Mouse (Mus musculus): ENCODE measurements around the gene Ttc7. TPM values are rescaled to one million over a fixed set of nuclear protein-coding genes. Genes with fewer than 3 reads are reported as not detected.
"Not testable (repeated sequence)": the region's sequence is repeated elsewhere in the genome, so short reads cannot be mapped to it uniquely, and the experiment has no call there.

The Ttc7 gene
- total RNA-seq, 2 experiments from 2014 or later = 13.1 to 14.7 TPM

- intact Hi-C loops (cut with DNase I) = no loop called here
- no peak for DNase-seq (ENCODE audit: low spot score in 2 of 2)
These were observed 1.9 kb downstream of the Ttc7 start for GRCm38 (mm10) chr17:87284482-87285040.

GRCm38 (mm10) chr17:87285731-87286465 is 3.2 kb downstream of the Ttc7 start:
- no peak for DNase-seq (ENCODE audit: low spot score in 2 of 2)
- intact Hi-C loops (cut with DNase I) = no loop called here

GRCm38 (mm10) chr17:87286481-87287143 is 3.9 kb downstream of the Ttc7 start:
- intact Hi-C loops (cut with DNase I) = no loop called here
- no peak for DNase-seq (ENCODE audit: low spot score in 2 of 2)

GRCm38 (mm10) chr17:87287197-87287777 is 4.6 kb downstream of the Ttc7 start:
- intact Hi-C loops (cut with DNase I) = no loop called here
- no peak for DNase-seq (ENCODE audit: low spot score in 2 of 2)

GRCm38 (mm10) chr17:87288131-87288530 is 5.4 kb downstream of the Ttc7 start:
- no peak for DNase-seq (ENCODE audit: low spot score in 2 of 2)
- intact Hi-C loops (cut with DNase I) = no loop called here

- intact Hi-C loops (cut with DNase I) = no loop called here
- DNase-seq (ENCODE audit: low spot score in 2 of 2) = no peak
These were observed 6.7 kb downstream of the Ttc7 start for GRCm38 (mm10) chr17:87289367-87289766.

GRCm38 (mm10) chr17:87291037-87291436 is 8.4 kb downstream of the Ttc7 start:
- intact Hi-C loops (cut with DNase I) = no loop called here
- DNase-seq (ENCODE audit: low spot score in 2 of 2) = no peak

GRCm38 (mm10) chr17:87291782-87292181 is 9.1 kb downstream of the Ttc7 start:
- DNase-seq (ENCODE audit: low spot score in 2 of 2) = no peak
- intact Hi-C loops (cut with DNase I) = no loop called here

- no peak for DNase-seq (ENCODE audit: low spot score in 2 of 2)
- intact Hi-C loops (cut with DNase I) = no loop called here
These were observed 10.4 kb downstream of the Ttc7 start for GRCm38 (mm10) chr17:87293125-87293524.

GRCm38 (mm10) chr17:87295738-87296137 is 13.1 kb downstream of the Ttc7 start:
- intact Hi-C loops (cut with DNase I) = no loop called here
- DNase-seq (ENCODE audit: low spot score in 2 of 2) = no peak

GRCm38 (mm10) chr17:87296701-87297100 is 14.0 kb downstream of the Ttc7 start:
- intact Hi-C loops (cut with DNase I); DNase-seq (ENCODE audit: low spot score in 2 of 2): not testable (repeated sequence)

GRCm38 (mm10) chr17:87298944-87299343 is 16.3 kb downstream of the Ttc7 start:
- intact Hi-C loops (cut with DNase I) = no loop called here
- no peak for DNase-seq (ENCODE audit: low spot score in 2 of 2)

GRCm38 (mm10) chr17:87300340-87300739 is 17.7 kb downstream of the Ttc7 start:
- intact Hi-C loops (cut with DNase I) = no loop called here

GRCm38 (mm10) chr17:87301607-87302006 is 18.9 kb downstream of the Ttc7 start:
- intact Hi-C loops (cut with DNase I) = not testable (repeated sequence)

More at GRCm38 (mm10) chr17:87300340-87300739, 17.7 kb downstream of the Ttc7 start:
- no peak for DNase-seq (ENCODE audit: low spot score in 2 of 2)

GRCm38 (mm10) chr17:87302014-87302794 is 19.5 kb downstream of the Ttc7 start:
- no peak for DNase-seq (ENCODE audit: low spot score in 2 of 2)
- intact Hi-C loops (cut with DNase I) = no loop called here

More at GRCm38 (mm10) chr17:87301607-87302006, 18.9 kb downstream of the Ttc7 start:
- DNase-seq (ENCODE audit: low spot score in 2 of 2) = not testable (repeated sequence)

GRCm38 (mm10) chr17:87304151-87304894 is 21.6 kb downstream of the Ttc7 start:
- no peak for DNase-seq (ENCODE audit: low spot score in 2 of 2)
- intact Hi-C loops (cut with DNase I) = no loop called here

GRCm38 (mm10) chr17:87305065-87305464 is 22.4 kb downstream of the Ttc7 start:
- intact Hi-C loops (cut with DNase I) = no loop called here
- no peak for DNase-seq (ENCODE audit: low spot score in 2 of 2)

GRCm38 (mm10) chr17:87306746-87307145 is 24.1 kb downstream of the Ttc7 start:
- DNase-seq (ENCODE audit: low spot score in 2 of 2) = no peak
- intact Hi-C loops (cut with DNase I) = no loop called here
